Mouse (Mus musculus): Measurements from ENCODE around the gene Ctnnd2. TPM values are rescaled to one million over a fixed set of nuclear protein-coding genes. Genes with fewer than 3 reads are reported as not detected.

Ctnnd2 gene
- total RNA-seq, 4 experiments from 2014 or later: not detected

GRCm38 (mm10) chr15:30384386-30384785, 212.0 kb downstream of the Ctnnd2 start:
- no peak for DNase-seq (ENCODE audit: low spot score in 2 of 2)

- DNase-seq (ENCODE audit: low spot score in 2 of 2): no peak
Measured at GRCm38 (mm10) chr15:30386489-30386888, 214.1 kb downstream of the Ctnnd2 start.

- no peak for DNase-seq (ENCODE audit: low spot score in 2 of 2)
Measured at GRCm38 (mm10) chr15:30387244-30387643, 214.9 kb downstream of the Ctnnd2 start.

- no peak for DNase-seq (ENCODE audit: low spot score in 2 of 2)
Measured at GRCm38 (mm10) chr15:30401111-30401510, 228.7 kb downstream of the Ctnnd2 start.

- DNase-seq (ENCODE audit: low spot score in 2 of 2): no peak
Measured at GRCm38 (mm10) chr15:30406254-30406653, 233.9 kb downstream of the Ctnnd2 start.

GRCm38 (mm10) chr15:30423146-30423545, 250.8 kb downstream of the Ctnnd2 start:
- no peak for DNase-seq (ENCODE audit: low spot score in 2 of 2)

- no peak for DNase-seq (ENCODE audit: low spot score in 2 of 2)
Measured at GRCm38 (mm10) chr15:30424290-30424689, 251.9 kb downstream of the Ctnnd2 start.

GRCm38 (mm10) chr15:30427342-30427741, 254.9 kb downstream of the Ctnnd2 start:
- no peak for DNase-seq (ENCODE audit: low spot score in 2 of 2)

- no peak for DNase-seq (ENCODE audit: low spot score in 2 of 2)
Measured at GRCm38 (mm10) chr15:30439045-30439444, 266.7 kb downstream of the Ctnnd2 start.

GRCm38 (mm10) chr15:30450765-30451164, 278.4 kb downstream of the Ctnnd2 start:
- no peak for DNase-seq (ENCODE audit: low spot score in 2 of 2)

GRCm38 (mm10) chr15:30451921-30452320, 279.5 kb downstream of the Ctnnd2 start:
- no peak for DNase-seq (ENCODE audit: low spot score in 2 of 2)

GRCm38 (mm10) chr15:30457541-30458250, 285.3 kb downstream of the Ctnnd2 start:
- no peak for DNase-seq (ENCODE audit: low spot score in 2 of 2)

- no peak for DNase-seq (ENCODE audit: low spot score in 2 of 2)
Measured at GRCm38 (mm10) chr15:30458671-30459070, 286.3 kb downstream of the Ctnnd2 start.

GRCm38 (mm10) chr15:30460341-30461125, 288.1 kb downstream of the Ctnnd2 start:
- DNase-seq (ENCODE audit: low spot score in 2 of 2): no peak

- no peak for DNase-seq (ENCODE audit: low spot score in 2 of 2)
Measured at GRCm38 (mm10) chr15:30462804-30463423, 290.5 kb downstream of the Ctnnd2 start.

GRCm38 (mm10) chr15:30463471-30464047, 291.2 kb downstream of the Ctnnd2 start:
- no peak for DNase-seq (ENCODE audit: low spot score in 2 of 2)

GRCm38 (mm10) chr15:30466950-30467543, 294.7 kb downstream of the Ctnnd2 start:
- DNase-seq (ENCODE audit: low spot score in 2 of 2): no peak

GRCm38 (mm10) chr15:30468773-30469172, 296.4 kb downstream of the Ctnnd2 start:
- no peak for DNase-seq (ENCODE audit: low spot score in 2 of 2)

- DNase-seq (ENCODE audit: low spot score in 2 of 2): no peak
Measured at GRCm38 (mm10) chr15:30471280-30471966, 299.0 kb downstream of the Ctnnd2 start.

- no peak for DNase-seq (ENCODE audit: low spot score in 2 of 2)
Measured at GRCm38 (mm10) chr15:30480676-30481075, 308.3 kb downstream of the Ctnnd2 start.

- no peak for DNase-seq (ENCODE audit: low spot score in 2 of 2)
Measured at GRCm38 (mm10) chr15:30506476-30506875, 334.1 kb downstream of the Ctnnd2 start.
